Mouse (Mus musculus): ENCODE results near the gene Aspdh. TPM values are rescaled to one million over a fixed set of nuclear protein-coding genes. Genes with fewer than 3 reads are reported as not detected.

The Aspdh gene
- polyA plus RNA-seq, 1 experiment from 2014 or later: 1.5 TPM

DNA sequence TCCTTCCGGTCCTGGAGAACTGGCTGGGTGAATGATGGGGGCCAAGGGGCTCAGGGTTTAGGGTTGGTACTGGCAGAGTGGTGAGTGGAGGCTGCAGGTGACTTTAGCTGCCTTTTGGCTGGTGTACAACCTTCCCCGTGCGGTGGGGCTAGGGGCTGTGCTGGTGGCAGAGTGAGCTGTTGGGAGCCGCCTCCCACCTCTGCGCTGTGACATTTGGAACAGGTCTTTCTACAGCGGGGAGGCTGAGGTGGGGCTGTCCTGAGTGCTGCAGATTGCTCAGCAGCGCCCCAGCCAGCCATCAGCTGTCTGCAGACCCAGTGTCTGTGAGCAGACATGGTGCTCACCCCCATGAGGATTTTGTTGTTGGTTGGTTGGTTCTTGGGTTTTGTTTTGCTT lies 19.7 kb upstream of the Aspdh start:
- no peak overlapping the region for H3K4me2 ChIP-seq (replicated peaks; ENCODE audit: low read depth)
- H3K27me3 ChIP-seq (replicated peaks; ENCODE audit: control insufficient read depth, insufficient read depth, low read length): peaks cover 59% of the 10 kb centered on the region

DNA sequence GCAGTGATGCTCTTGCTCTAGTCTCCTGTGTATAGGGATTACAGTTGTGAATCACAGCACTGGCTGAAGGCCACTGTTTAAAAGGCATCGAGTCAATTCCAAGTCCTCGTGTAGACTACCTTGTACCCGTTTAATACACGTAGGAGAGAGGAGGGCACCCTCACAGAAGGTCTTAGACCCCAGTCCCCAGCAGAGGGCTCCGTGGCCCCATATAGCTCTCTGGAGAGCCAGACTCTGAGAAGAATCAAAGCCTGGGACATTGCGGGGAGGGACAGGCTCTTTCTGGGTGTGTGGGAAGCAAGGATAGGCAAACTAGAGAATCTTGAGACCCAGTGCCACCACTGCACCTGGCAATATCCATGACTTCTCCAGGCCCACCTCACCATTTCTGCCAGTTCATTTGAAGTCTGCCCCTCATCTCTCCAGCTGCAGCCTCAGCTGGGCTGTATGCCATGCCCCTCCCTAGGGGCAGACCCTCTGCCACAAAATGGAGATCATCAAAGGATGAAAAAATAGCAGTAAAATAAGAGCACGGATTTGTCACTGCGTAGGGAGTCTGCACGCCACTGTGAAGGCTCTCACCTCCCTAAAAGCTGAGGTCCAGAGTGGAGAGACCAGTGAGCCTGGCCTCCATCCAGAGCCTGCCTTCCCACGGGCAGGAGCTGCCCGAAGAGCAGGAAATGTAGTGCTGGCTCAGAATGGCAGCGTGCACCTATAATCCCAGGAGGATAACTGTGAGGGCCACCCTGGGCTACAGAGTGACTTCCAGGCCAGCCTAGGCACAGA lies 18.9 kb upstream of the Aspdh start:
- no peaks in the 10 kb centered on the region for H3K4me1 ChIP-seq (replicated peaks; ENCODE audit: control insufficient read depth, insufficient read depth, low read length)
- no peak overlapping the region for H3K27ac ChIP-seq (ENCODE audit: low read depth, low read length)
- H3K9me3 ChIP-seq (ENCODE audit: control insufficient read depth): no peaks in the 10 kb centered on the region
- no peak overlapping the region for H3K4me3 ChIP-seq (ENCODE audit: low read depth, low read length)
- no peak overlapping the region for H3K4me2 ChIP-seq (replicated peaks; ENCODE audit: low read depth)
- 41% methylated on average over 12 of the region's 12 CpGs for WGBS
- 0 out of 2 replicates have a peak, but pooled peaks have one; percentile 4 for TF ChIP-seq CTCF (IDR thresholded peaks at IDR 0.05; ENCODE audit: low read depth)
- peaks cover 52% of the 10 kb centered on the region for H3K27me3 ChIP-seq (replicated peaks; ENCODE audit: control insufficient read depth, insufficient read depth, low read length)
- H3K9ac ChIP-seq (ENCODE audit: low read depth, low read length): no peak overlapping the region
- ATAC-seq: no peak
- no peaks in the 10 kb centered on the region for H3K36me3 ChIP-seq (ENCODE audit: control insufficient read depth, insufficient read depth)

More for the DNA sequence above, 19.7 kb upstream of the Aspdh start:
- no peak for ATAC-seq
- Histone ChIP-seq H3K4me3 (ENCODE audit: low read depth, low read length) (no peak overlapping the region), H3K9ac (ENCODE audit: low read depth, low read length) (no peak overlapping the region), H3K4me1 (replicated peaks; ENCODE audit: control insufficient read depth, insufficient read depth, low read length) (no peaks in the 10 kb centered on the region), H3K27ac (ENCODE audit: low read depth, low read length) (no peak overlapping the region), H3K9me3 (ENCODE audit: control insufficient read depth) (no peaks in the 10 kb centered on the region), H3K36me3 (ENCODE audit: control insufficient read depth, insufficient read depth) (no peaks in the 10 kb centered on the region)
- WGBS: 12% methylated on average over 7 of the region's 7 CpGs
- no peak for TF ChIP-seq CTCF (IDR thresholded peaks at IDR 0.05; ENCODE audit: low read depth)

DNA sequence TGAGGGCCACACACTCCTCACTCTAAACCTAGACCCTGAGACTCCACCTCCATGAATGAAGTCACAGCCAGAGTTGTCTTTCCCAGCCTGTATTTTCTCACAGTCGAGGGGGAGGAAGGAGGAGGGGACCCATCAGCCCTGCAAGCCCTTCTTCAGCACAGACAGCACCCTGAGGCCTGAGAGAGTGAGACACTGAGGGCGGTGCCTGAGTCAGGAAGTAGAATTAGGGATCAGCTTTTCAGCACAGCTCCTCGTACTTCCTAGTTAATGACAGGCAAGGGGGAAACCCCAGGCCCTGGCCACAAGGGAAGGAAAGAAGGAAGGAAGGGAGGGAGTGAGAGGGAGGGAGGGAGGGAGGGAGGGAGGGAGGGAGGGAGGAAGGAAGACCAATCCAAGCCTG lies 11.9 kb upstream of the Aspdh start:
- no peak for ATAC-seq
- TF ChIP-seq CTCF (IDR thresholded peaks at IDR 0.05; ENCODE audit: low read depth): no peak
- Histone ChIP-seq H3K9ac (ENCODE audit: low read depth, low read length) (no peak overlapping the region), H3K9me3 (ENCODE audit: control insufficient read depth) (no peaks in the 10 kb centered on the region), H3K4me3 (ENCODE audit: low read depth, low read length) (no peak overlapping the region), H3K4me2 (replicated peaks; ENCODE audit: low read depth) (no peak overlapping the region), H3K27me3 (replicated peaks; ENCODE audit: control insufficient read depth, insufficient read depth, low read length) (no peaks in the 10 kb centered on the region), H3K4me1 (replicated peaks; ENCODE audit: control insufficient read depth, insufficient read depth, low read length) (no peaks in the 10 kb centered on the region), H3K36me3 (ENCODE audit: control insufficient read depth, insufficient read depth) (no peaks in the 10 kb centered on the region), H3K27ac (ENCODE audit: low read depth, low read length) (no peak overlapping the region)
- 3% methylated on average over 3 of the region's 3 CpGs for WGBS

DNA sequence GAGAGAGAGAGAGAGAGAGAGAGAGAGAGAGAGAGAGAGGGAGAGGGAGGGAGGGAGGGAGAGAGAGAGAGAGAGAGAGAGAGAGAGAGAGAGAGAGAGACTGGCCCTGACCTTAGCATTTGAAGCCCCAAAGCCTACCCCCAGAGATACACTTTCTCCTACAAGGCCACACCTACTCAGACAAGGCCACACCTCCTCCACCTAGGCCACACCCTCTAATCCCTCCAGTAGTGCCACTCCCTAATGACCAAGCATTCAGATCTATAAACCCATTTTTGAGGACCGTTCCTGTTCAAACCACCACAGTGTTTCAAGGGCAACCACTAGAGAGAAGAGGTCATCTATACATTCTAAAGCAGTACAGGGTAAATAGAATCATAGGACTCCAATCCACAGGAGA lies 8.9 kb upstream of the Aspdh start:
- Histone ChIP-seq H3K36me3 (ENCODE audit: control insufficient read depth, insufficient read depth) (no peaks in the 10 kb centered on the region), H3K27ac (ENCODE audit: low read depth, low read length) (no peak overlapping the region), H3K4me1 (replicated peaks; ENCODE audit: control insufficient read depth, insufficient read depth, low read length) (no peaks in the 10 kb centered on the region), H3K27me3 (replicated peaks; ENCODE audit: control insufficient read depth, insufficient read depth, low read length) (peaks cover 15% of the 10 kb centered on the region), H3K4me2 (replicated peaks; ENCODE audit: low read depth) (no peak overlapping the region), H3K9me3 (ENCODE audit: control insufficient read depth) (no peaks in the 10 kb centered on the region), H3K4me3 (ENCODE audit: low read depth, low read length) (no peak overlapping the region), H3K9ac (ENCODE audit: low read depth, low read length) (no peak overlapping the region)
- no peak for TF ChIP-seq CTCF (IDR thresholded peaks at IDR 0.05; ENCODE audit: low read depth)
- WGBS: 74% methylated on average over 1 of the region's 1 CpGs
- no peak for ATAC-seq

DNA sequence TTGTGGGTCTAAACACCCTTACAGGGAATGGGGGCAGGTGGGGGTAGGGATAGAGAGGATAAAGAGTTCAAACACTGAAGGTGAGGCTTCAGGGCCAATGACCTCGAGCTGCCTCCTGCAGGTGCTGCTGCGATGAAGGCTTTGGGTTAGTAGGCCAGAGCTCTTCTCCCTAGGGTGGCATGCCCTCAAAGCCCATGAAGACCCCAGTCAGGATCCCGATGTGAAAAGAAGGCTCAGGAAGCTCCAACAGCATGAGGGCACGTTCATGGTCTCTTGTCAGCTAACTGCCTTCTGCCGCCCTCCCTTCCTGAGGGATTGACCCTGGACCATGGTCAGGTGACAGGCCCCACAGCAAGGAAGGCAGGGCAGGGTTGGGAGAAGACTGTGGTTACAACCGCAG lies 5.1 kb upstream of the Aspdh start:
- H3K9ac ChIP-seq (ENCODE audit: low read depth, low read length): no peak overlapping the region
- no peak overlapping the region for H3K4me2 ChIP-seq (replicated peaks; ENCODE audit: low read depth)
- peaks cover 49% of the 10 kb centered on the region for H3K27me3 ChIP-seq (replicated peaks; ENCODE audit: control insufficient read depth, insufficient read depth, low read length)
- no peak for TF ChIP-seq CTCF (IDR thresholded peaks at IDR 0.05; ENCODE audit: low read depth)
- no peak overlapping the region for H3K4me3 ChIP-seq (ENCODE audit: low read depth, low read length)
- ATAC-seq: no peak
- H3K9me3 ChIP-seq (ENCODE audit: control insufficient read depth): no peaks in the 10 kb centered on the region
- no peak overlapping the region for H3K27ac ChIP-seq (ENCODE audit: low read depth, low read length)
- H3K4me1 ChIP-seq (replicated peaks; ENCODE audit: control insufficient read depth, insufficient read depth, low read length): no peaks in the 10 kb centered on the region
- 65% methylated on average over 6 of the region's 6 CpGs for WGBS
- H3K36me3 ChIP-seq (ENCODE audit: control insufficient read depth, insufficient read depth): no peaks in the 10 kb centered on the region

DNA sequence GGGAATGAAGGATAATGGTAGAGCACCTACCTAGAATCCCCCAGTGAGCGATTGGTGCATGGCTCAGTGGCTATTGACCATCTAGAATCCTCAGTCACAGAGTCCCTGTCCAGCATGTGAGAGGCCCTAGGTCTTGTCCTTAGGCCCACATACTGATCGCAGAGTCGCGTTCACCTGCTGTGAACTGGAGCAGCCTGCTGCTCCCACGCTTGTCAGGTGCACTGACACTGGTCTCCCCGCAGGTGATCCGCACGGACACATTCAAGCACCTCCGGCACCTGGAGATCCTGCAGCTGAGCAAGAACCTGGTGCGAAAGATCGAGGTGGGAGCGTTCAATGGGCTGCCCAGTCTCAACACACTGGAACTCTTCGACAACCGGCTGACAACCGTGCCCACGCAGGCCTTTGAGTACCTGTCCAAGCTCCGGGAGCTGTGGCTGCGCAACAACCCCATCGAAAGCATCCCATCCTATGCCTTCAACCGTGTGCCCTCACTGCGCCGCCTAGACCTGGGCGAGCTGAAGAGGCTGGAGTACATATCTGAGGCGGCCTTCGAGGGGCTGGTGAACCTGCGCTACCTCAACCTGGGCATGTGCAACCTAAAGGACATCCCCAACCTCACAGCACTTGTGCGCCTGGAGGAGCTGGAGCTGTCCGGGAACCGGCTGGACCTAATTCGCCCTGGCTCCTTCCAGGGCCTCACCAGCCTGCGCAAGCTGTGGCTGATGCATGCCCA lies 4.3 kb upstream of the Aspdh start:
- TF ChIP-seq CTCF (IDR thresholded peaks at IDR 0.05; ENCODE audit: low read depth): no peak
- ATAC-seq: no peak
- no peaks in the 10 kb centered on the region for H3K4me1 ChIP-seq (replicated peaks; ENCODE audit: control insufficient read depth, insufficient read depth, low read length)
- 64% methylated on average over 31 of the region's 31 CpGs for WGBS
- H3K27me3 ChIP-seq (replicated peaks; ENCODE audit: control insufficient read depth, insufficient read depth, low read length): peaks cover 49% of the 10 kb centered on the region
- no peaks in the 10 kb centered on the region for H3K9me3 ChIP-seq (ENCODE audit: control insufficient read depth)
- no peak overlapping the region for H3K4me2 ChIP-seq (replicated peaks; ENCODE audit: low read depth)
- no peaks in the 10 kb centered on the region for H3K36me3 ChIP-seq (ENCODE audit: control insufficient read depth, insufficient read depth)
- no peak overlapping the region for H3K9ac ChIP-seq (ENCODE audit: low read depth, low read length)
- no peak overlapping the region for H3K4me3 ChIP-seq (ENCODE audit: low read depth, low read length)
- no peak overlapping the region for H3K27ac ChIP-seq (ENCODE audit: low read depth, low read length)
